Mouse (Mus musculus) G1E (cell line): ENCODE data around the gene Med28.

ENCODE experiments used
- CTCF ChIP-seq: IDR thresholded peaks from 2 replicates; pipeline ENCODE4 v1.5.1; 2012; ENCODE audit warnings: low read depth, low read length, inconsistent platforms, mixed read lengths
- GATA1 ChIP-seq: IDR thresholded peaks from 2 replicates; pipeline ENCODE4 v1.6.1; 2012; ENCODE audit warnings: borderline replicate concordance, low read length, inconsistent platforms, mixed read lengths
- GATA2 ChIP-seq: IDR thresholded peaks from 2 replicates; pipeline ENCODE4 v1.6.1; 2012; ENCODE audit warnings: low read depth, low read length, inconsistent platforms, borderline replicate concordance
- POLR2AphosphoS5 ChIP-seq: IDR thresholded peaks from 2 replicates; pipeline ENCODE4 v1.6.1; 2012; ENCODE audit warnings: low read depth, low read length, inconsistent platforms; ENCODE audit not compliant: insufficient replicate concordance
- TAL1 ChIP-seq: conservative IDR thresholded peaks from 2 replicates; pipeline ENCODE4 v1.6.1; 2012; ENCODE audit warnings: low read depth, low read length, inconsistent platforms, mixed read lengths

DNA sequence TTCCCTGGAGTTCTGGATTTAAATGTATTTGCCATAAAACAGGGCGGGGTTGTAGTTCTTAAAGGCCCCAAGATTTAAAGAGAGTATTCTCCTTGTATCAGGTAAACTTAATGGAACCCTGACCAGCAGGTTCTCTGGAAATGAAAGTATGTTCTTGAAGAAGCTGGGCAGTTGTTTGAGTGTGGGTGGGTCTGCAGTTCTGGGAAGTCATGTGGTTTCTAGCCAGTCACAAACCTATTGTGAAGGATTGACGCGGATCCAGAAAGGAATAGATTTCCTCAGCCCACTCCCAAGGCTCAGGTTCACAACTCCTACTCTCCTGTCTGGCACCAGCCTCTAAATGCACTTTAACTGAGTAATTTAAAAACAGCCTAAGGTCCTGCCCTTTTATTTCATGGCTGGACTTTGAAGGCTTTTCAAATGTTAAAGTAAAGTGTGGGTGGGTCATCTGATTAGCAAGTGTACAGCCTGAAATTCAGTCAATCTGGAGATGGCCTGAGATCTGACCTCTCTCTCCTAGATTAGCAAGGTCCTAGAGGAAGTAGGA is 24.5 kb upstream of the Med28 start:
- TF ChIP-seq GATA1: no peak
- no peak for TF ChIP-seq CTCF
- no peak for TF ChIP-seq GATA2
- no peak for TF ChIP-seq TAL1
- no peak for TF ChIP-seq POLR2AphosphoS5
